Mouse (Mus musculus) adrenal gland, postnatal 4 days (tissue): ENCODE data around the gene Ccdc157. TPM values are rescaled to one million over a fixed set of nuclear protein-coding genes. Genes with fewer than 3 reads are reported as not detected.

ENCODE experiments used
- DNase-seq, 2 experiments: peaks; one replicate each; pipeline ENCODE4 v3.0.0; 2021 to 2022; ENCODE audit warnings: low spot score in 2 of 2, mixed read lengths in 2 of 2
- total RNA-seq, 2 experiments: library from RNA; stranded (reverse); gene quantifications; 2 replicates each; pipeline ENCODE4 v1.2.3; 2021

The Ccdc157 gene
- total RNA-seq, 2 experiments from 2014 or later, result 13.8 to 18.6 TPM

- no peak for DNase-seq
Measured at GRCm38 (mm10) chr11:4184251-4184952, 24.3 kb upstream of the Ccdc157 start.

DNA sequence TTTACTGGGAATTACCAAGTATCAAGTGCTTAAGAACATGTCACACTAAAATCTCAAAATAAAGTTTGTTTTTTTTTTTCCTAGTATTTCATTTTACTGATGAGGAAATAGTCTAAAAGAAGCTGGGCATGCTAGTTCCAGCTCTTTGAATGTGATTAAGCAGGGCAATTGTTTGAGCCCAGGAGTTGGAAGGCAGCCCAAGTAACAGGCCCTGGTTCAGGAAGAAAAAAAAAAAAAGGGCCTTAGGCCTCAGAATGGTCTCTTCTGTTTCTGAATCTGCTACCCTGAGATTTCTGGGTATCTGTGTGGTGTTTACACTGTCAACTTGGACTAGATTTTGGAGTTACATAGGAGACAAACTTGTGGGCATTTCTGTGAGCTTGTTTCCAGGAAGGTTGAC is 23.4 kb upstream of the Ccdc157 start:
- DNase-seq, result no peak

- no peak for DNase-seq
Measured at GRCm38 (mm10) chr11:4182061-4182460, 22.0 kb upstream of the Ccdc157 start.

DNA sequence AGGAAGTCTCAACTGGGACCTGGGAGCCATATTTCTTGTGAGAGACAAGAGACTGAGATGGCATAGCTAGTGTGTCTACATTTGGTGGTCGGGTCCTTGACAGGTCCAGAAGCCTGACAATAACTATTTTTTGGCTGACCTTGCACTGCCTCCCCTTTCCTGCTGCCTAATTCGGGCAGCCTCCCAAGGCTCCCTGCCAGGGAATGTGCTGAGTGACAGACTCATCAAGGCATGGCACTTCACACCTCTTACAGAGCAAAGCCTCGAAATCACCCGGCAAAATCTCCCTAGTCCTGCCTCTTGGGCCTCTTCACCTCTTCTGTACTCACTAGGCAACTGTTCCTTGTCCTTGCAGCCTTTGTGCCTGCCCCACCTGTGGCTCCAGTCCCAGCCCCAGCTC is 17.6 kb upstream of the Ccdc157 start:
- no peak for DNase-seq

- no peak for DNase-seq
Measured at GRCm38 (mm10) chr11:4174586-4174985, 14.5 kb upstream of the Ccdc157 start.

DNA sequence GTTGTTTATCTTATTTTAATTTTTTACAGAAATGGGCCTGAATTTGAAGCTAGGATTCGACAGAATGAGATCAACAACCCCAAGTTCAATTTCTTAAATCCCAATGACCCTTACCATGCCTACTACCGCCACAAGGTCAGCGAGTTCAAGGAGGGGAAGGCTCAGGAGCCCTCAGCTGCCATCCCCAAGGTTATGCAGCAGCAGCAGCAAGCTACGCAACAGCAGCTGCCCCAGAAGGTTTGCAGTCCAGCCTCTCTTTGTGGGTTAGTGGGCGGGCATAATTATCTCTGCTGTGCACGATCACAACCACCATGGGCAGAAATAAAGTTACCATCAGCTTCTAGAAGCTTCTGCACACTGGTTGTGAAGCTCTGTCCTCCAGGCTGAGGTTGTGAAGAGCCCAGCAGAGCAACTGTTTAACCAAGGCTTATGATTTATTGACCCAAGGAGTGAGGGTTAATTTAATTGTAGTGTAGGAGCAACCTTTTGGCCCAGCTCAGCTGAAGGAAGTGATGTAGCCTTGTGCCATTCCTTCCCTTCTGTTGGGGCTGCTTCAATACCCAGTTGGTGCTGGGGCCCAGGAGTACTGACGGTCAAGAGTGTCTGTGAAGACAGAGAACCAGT is 6.5 kb upstream of the Ccdc157 start:
- no peak for DNase-seq

GRCm38 (mm10) chr11:4164701-4165100 is 4.6 kb upstream of the Ccdc157 start:
- DNase-seq, result no peak

DNA sequence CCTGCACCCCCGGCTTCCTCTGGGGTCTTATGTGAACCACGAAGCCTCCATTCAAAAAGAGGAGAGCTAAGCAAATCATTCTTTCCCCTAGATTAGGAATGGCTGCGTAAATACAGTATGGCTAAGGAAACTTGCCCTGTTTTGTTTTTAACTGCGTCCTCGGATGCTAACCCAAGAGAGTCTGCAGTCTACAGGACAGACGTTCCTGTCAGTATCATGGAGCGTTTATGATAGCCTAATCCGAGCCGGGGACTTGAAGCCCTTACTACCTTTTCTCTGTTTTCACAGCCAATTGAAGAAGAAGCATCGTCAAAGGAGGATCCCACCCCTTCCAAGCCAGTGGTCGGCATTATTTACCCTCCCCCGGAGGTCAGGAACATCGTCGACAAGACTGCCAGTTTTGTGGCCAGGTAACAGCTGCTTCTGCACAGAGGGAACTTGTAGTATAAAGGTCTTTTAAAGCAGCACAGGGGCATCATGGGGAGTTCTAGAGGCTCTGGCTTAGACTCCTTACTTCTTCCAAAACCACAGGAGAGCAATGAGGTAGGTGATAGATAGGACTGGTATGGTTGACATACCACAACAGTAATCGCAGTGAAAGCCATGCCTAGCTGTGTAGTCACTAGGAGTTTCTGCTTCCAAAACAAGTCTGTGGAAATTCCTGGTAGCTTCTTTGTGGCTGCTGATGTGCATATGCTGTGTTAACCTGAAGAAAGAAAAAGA is 826 bp upstream of the Ccdc157 start:
- DNase-seq, result no peak

GRCm38 (mm10) chr11:4158676-4159075 is 1.4 kb downstream of the Ccdc157 start:
- DNase-seq, result no peak

DNA sequence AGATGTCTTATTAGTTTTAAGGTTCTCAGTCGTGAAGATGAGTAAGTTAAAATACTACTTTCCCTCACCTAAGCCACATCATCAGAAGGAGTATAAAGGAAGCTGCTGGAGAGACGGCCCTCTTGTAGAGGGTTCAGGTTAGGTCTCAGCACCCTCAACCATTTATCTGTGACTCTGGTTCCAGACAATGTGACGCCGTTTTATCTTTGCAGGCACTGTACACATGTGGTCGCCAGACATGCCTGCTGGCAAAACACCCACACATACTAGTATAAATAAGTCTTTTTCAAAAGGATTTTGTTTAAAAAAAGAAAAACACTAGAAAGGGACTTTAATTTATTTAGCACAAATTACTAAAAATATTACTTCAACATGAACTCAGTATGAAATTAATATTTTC is 4.5 kb downstream of the Ccdc157 start:
- DNase-seq, result no peak

GRCm38 (mm10) chr11:4153694-4154093 is 6.4 kb downstream of the Ccdc157 start:
- no peak for DNase-seq

DNA sequence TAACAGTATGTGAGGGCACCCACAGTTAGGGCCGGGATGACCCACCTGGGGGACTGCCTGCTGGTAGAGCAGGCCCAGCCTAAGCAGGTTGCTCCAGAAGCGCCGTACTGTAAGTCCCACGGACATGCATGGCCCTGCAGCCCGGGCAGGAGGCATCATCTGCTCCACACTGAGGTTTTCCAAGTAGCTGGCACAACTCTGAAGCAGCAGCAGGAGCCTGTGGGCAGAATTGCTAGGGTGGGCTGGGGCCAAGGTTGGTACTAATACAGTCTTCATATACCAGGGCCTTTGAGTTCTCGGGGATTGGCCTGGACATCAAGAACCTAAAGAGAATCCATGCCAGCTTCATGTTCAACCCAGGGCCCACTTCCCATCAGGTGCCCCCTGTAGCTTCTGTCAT is 10.2 kb downstream of the Ccdc157 start:
- no peak for DNase-seq

DNA sequence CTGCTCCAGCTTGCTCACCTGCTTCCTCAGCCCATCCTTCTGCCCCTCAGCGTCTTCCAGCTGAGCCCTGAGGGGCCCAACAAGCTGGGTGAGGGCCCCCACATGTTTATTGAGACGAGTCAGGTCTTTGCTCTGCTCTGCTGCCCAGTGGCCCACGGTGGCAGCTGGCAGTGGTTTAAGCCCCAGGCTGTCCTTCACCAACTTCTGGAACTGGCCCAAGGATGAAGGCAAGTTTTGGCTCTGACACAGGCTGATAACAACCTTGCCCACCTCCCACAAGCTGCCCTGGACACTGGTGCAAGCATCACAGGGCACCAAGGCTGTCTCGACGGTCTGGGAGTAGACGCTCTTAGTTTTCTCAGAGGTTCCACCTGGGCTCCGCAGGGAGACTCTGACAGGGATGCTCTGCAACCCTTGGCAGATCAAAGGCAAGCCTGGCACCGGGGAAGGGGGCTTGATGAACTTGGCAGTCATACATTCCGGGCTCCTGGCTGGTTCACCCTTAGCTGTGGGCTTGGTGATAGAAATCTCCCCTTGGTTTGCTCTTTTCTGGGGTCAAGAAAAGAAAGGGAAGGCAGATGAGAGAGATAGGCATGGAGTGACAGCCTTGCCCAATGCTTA is 11.4 kb downstream of the Ccdc157 start:
- DNase-seq, result no peak

GRCm38 (mm10) chr11:4148120-4148519 is 12.0 kb downstream of the Ccdc157 start:
- no peak for DNase-seq

- no peak for DNase-seq
Measured at GRCm38 (mm10) chr11:4147098-4147497, 13.0 kb downstream of the Ccdc157 start.

DNA sequence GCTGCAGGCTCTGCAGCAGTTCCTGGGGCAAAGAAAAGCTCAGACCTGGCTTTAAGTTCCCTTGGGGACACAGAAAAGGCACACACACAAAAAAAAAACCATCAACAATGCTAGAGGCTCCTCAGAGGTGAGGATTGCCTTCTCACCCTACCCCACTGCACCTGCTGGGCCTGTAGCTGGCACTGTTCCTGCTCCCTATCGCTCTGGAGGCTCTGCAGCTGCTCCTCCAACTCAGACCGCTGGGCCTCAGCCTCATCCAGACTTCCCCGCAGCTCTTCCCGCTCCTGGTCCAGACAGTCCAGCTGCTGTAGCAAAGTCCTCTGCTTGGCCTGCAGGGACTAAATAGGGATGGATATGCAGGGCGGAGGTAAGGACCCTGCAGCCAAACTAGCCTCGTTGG is 13.7 kb downstream of the Ccdc157 start:
- DNase-seq, result no peak

DNA sequence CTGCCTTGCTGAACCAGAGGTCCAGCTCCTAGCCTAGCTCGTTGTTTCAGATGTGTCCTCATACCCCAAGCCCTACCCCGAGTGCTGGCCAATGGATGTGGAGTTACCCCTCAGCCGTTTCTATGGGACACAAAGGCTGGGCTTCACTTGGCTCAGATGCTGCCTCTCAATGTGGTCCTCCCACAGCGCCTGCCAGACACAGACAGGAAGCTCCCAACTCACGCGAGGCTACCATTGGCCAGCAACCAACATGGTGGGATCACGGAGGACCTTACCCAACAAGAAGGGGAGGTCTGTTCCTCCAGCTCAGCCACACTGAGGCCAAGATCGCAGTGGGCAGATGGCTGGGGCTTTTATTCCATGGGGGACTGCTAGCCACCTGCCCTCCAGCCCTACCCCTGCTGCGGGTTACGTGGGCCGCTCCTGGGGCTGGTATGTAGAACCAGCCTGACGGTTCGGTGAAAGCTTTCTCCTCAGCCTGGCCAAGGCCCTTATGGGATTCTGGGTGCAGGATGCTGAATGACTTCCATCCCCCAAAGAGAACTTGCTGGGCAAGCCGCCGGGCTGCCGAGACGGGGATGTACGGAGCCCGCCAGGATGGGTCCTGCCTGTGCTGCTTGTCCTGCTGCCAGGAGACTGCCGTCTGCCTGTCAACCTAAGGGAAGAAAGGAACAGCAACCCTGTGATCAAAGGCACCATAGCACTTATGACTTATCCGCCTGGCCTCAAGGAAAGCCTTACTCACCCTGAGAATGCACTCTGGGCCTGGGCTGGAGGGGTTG is 16.6 kb downstream of the Ccdc157 start:
- DNase-seq, result no peak

DNA sequence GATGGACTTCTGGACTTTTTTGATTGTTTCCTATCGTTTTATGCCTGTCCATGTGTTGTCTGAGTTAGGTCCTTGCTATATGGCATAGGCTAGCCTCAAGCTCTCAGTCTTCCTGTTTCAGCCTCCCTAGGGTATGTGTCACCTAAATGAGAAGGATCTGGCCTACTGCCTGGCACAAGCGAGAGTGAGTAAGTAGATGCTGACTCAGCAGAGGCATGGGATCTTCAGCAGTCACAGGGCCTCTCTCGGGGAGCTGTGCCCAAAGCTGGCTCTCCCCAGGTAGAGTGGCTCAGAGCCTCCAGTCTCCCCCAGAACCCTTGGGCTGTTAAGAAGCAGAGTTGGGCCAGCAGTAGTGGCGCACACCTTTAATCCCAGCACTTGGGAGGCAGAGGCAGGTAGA is 17.7 kb downstream of the Ccdc157 start:
- DNase-seq, result no peak

GRCm38 (mm10) chr11:4141505-4141904 is 18.6 kb downstream of the Ccdc157 start:
- DNase-seq, result no peak

GRCm38 (mm10) chr11:4138964-4139363 is 21.1 kb downstream of the Ccdc157 start:
- DNase-seq, result no peak
